Mouse (Mus musculus): ENCODE measurements around the gene Anapc11.

Anapc11 gene

GRCm38 (mm10) chr11:120627468-120628300, 29.5 kb downstream of the Anapc11 start:
- ATAC-seq (ENCODE audit: low TSS enrichment) = no peak

- no peak for ATAC-seq (ENCODE audit: low TSS enrichment)
Measured at GRCm38 (mm10) chr11:120628601-120629340, 30.6 kb downstream of the Anapc11 start.

GRCm38 (mm10) chr11:120629341-120629730, 31.1 kb downstream of the Anapc11 start:
- no peak for ATAC-seq (ENCODE audit: low TSS enrichment)

- no peak for ATAC-seq (ENCODE audit: low TSS enrichment)
Measured at GRCm38 (mm10) chr11:120629911-120630310, 31.7 kb downstream of the Anapc11 start.

GRCm38 (mm10) chr11:120630401-120630871, 32.2 kb downstream of the Anapc11 start:
- no peak for ATAC-seq (ENCODE audit: low TSS enrichment)

- no peak for ATAC-seq (ENCODE audit: low TSS enrichment)
Measured at GRCm38 (mm10) chr11:120630881-120631725, 32.9 kb downstream of the Anapc11 start.

GRCm38 (mm10) chr11:120631726-120632448, 33.7 kb downstream of the Anapc11 start:
- ATAC-seq (ENCODE audit: low TSS enrichment) = no peak

- ATAC-seq (ENCODE audit: low TSS enrichment) = peak; percentile 34
Measured at GRCm38 (mm10) chr11:120632559-120633519, 34.6 kb downstream of the Anapc11 start.

GRCm38 (mm10) chr11:120633520-120634343, 35.5 kb downstream of the Anapc11 start, which contains the start of gene Mafg:
TSS of gene Mafg (minus strand) at chr11:120633600.
- ATAC-seq (ENCODE audit: low TSS enrichment) = peak; percentile 88

GRCm38 (mm10) chr11:120634810-120635209, 36.6 kb downstream of the Anapc11 start:
- no peak for ATAC-seq (ENCODE audit: low TSS enrichment)

GRCm38 (mm10) chr11:120641255-120641654, 43.0 kb downstream of the Anapc11 start:
- no peak for ATAC-seq (ENCODE audit: low TSS enrichment)

GRCm38 (mm10) chr11:120641869-120642268, 43.6 kb downstream of the Anapc11 start:
- no peak for ATAC-seq (ENCODE audit: low TSS enrichment)

- ATAC-seq (ENCODE audit: low TSS enrichment) = 0 out of 2 replicates have a peak, but pooled peaks have one; percentile 22
Measured at GRCm38 (mm10) chr11:120642939-120643600, 44.8 kb downstream of the Anapc11 start.

GRCm38 (mm10) chr11:120643601-120643987, 45.4 kb downstream of the Anapc11 start, which contains the start of gene Pycr1:
TSS of gene Pycr1 (minus strand) at chr11:120643769.
- ATAC-seq (ENCODE audit: low TSS enrichment) = peak; percentile 99

- no peak for ATAC-seq (ENCODE audit: low TSS enrichment)
Measured at GRCm38 (mm10) chr11:120647047-120647830, 49.0 kb downstream of the Anapc11 start.

- ATAC-seq (ENCODE audit: low TSS enrichment) = peak; percentile 42; the same call in 1 of the 2 replicates
Measured at GRCm38 (mm10) chr11:120648001-120648476, 49.8 kb downstream of the Anapc11 start, which contains the start of gene Myadml2. TSS of gene Myadml2 (minus strand) at chr11:120648158.

GRCm38 (mm10) chr11:120651872-120652271, 53.7 kb downstream of the Anapc11 start:
- no peak for ATAC-seq (ENCODE audit: low TSS enrichment)
